Mouse (Mus musculus) ES-Bruce4 (cell line): ENCODE measurements around the gene Scarf2. TPM values are rescaled to one million over a fixed set of nuclear protein-coding genes. Genes with fewer than 3 reads are reported as not detected.
A peak's percentile ranks its signal among the peaks of the same experiment; 100 is the strongest.

ENCODE experiments used
- H3K27ac ChIP-seq: 2 replicates; pipeline ENCODE4 v1.5.1; 2012; ENCODE audit warnings: low read length, inconsistent platforms; ENCODE audit not compliant: insufficient read depth
- H3K27me3 ChIP-seq: 2 replicates; pipeline ENCODE4 v1.6.1; 2012; ENCODE audit warnings: mild to moderate bottlenecking, low read length, inconsistent platforms; ENCODE audit not compliant: control insufficient read depth, poor library complexity, insufficient read depth, severe bottlenecking
- H3K36me3 ChIP-seq: 2 replicates; pipeline ENCODE4 v1.6.1; 2012; ENCODE audit warnings: inconsistent platforms, mild to moderate bottlenecking, low read length, moderate library complexity; ENCODE audit not compliant: control insufficient read depth, poor library complexity, insufficient read depth, severe bottlenecking
- H3K4me1 ChIP-seq: one replicate; pipeline ENCODE4 v1.8.1; 2011; ENCODE audit warnings: low read length; ENCODE audit not compliant: control insufficient read depth, insufficient read depth
- H3K4me3 ChIP-seq: 2 replicates; pipeline ENCODE4 v1.5.1; 2011; ENCODE audit warnings: low read depth, mild to moderate bottlenecking, low read length
- H3K9ac ChIP-seq: 2 replicates; pipeline ENCODE4 v1.6.1; 2012; ENCODE audit warnings: low read depth, mild to moderate bottlenecking, inconsistent platforms; ENCODE audit not compliant: poor library complexity, severe bottlenecking
- H3K9me3 ChIP-seq: replicated peaks from 2 replicates; pipeline ENCODE4 v1.6.1; 2012; ENCODE audit warnings: mild to moderate bottlenecking, low read length, inconsistent platforms; ENCODE audit not compliant: control insufficient read depth, poor library complexity, insufficient read depth, severe bottlenecking
- CTCF ChIP-seq: IDR thresholded peaks from one replicate; pipeline ENCODE4 v1.8.1; 2011; ENCODE audit warnings: low read depth, low read length
- EP300 ChIP-seq: IDR thresholded peaks from 2 replicates; pipeline ENCODE4 v1.6.1; 2011; ENCODE audit warnings: low read depth, low read length; ENCODE audit not compliant: insufficient read depth
- POLR2A ChIP-seq: IDR thresholded peaks from one replicate; pipeline ENCODE4 v1.8.1; 2011; ENCODE audit warnings: low read length; ENCODE audit not compliant: insufficient read depth
- polyA plus RNA-seq: library from polyadenylated mRNA; stranded (reverse); fragments of >200 nt; gene quantifications from 2 replicates; pipeline ENCODE4 v1.2.4, GENCODE M21; 2011; ENCODE audit warnings: low read depth; ENCODE audit not compliant: missing spikeins, insufficient read depth, insufficient read length

Gene Scarf2
- polyA plus RNA-seq, 1 experiment: 6.5 TPM

GRCm38 (mm10) chr16:17807192-17808009 is 10.3 kb downstream of the Scarf2 start:
- no peak overlapping the region for H3K27ac ChIP-seq
- H3K9ac ChIP-seq: peak overlapping the region; percentile 78
- peak overlapping the region; percentile 62 for H3K4me3 ChIP-seq
- no peak for TF ChIP-seq POLR2A
- TF ChIP-seq EP300: no peak
- TF ChIP-seq CTCF: no peak
- H3K36me3 ChIP-seq: no peaks in the 10 kb centered on the region
- no peaks in the 10 kb centered on the region for H3K9me3 ChIP-seq
- H3K4me1 ChIP-seq: peaks cover 6% of the 10 kb centered on the region
- H3K27me3 ChIP-seq: peaks cover 8% of the 10 kb centered on the region

GRCm38 (mm10) chr16:17809125-17809524 is 12.0 kb downstream of the Scarf2 start:
- Histone ChIP-seq H3K27me3 (peaks cover 4% of the 10 kb centered on the region), H3K4me1 (peaks cover 3% of the 10 kb centered on the region), H3K4me3 (no peak overlapping the region), H3K36me3 (no peaks in the 10 kb centered on the region), H3K27ac (no peak overlapping the region), H3K9ac (no peak overlapping the region), H3K9me3 (no peaks in the 10 kb centered on the region)
- TF ChIP-seq EP300 (no peak), POLR2A (no peak), CTCF (no peak)

- Histone ChIP-seq H3K27me3 (peaks cover 6% of the 10 kb centered on the region), H3K27ac (no peak overlapping the region), H3K4me1 (peaks cover 3% of the 10 kb centered on the region), H3K9ac (no peak overlapping the region), H3K36me3 (no peaks in the 10 kb centered on the region), H3K4me3 (no peak overlapping the region), H3K9me3 (no peaks in the 10 kb centered on the region)
- TF ChIP-seq CTCF (no peak), EP300 (no peak), POLR2A (no peak)
Measured at GRCm38 (mm10) chr16:17809711-17810110, 12.6 kb downstream of the Scarf2 start.

GRCm38 (mm10) chr16:17812120-17812519 is 15.0 kb downstream of the Scarf2 start:
- no peak for TF ChIP-seq EP300
- no peak for TF ChIP-seq CTCF
- TF ChIP-seq POLR2A: no peak
- Histone ChIP-seq H3K27ac (no peak overlapping the region), H3K9ac (no peak overlapping the region), H3K9me3 (no peaks in the 10 kb centered on the region), H3K4me3 (no peak overlapping the region), H3K36me3 (no peaks in the 10 kb centered on the region), H3K27me3 (peaks cover 2% of the 10 kb centered on the region; the same call in 1 of the 2 replicates), H3K4me1 (no peaks in the 10 kb centered on the region)

GRCm38 (mm10) chr16:17813173-17813572 is 16.1 kb downstream of the Scarf2 start:
- Histone ChIP-seq H3K4me1 (no peaks in the 10 kb centered on the region), H3K27ac (no peak overlapping the region), H3K36me3 (no peaks in the 10 kb centered on the region), H3K9ac (no peak overlapping the region), H3K9me3 (no peaks in the 10 kb centered on the region), H3K27me3 (peaks cover 2% of the 10 kb centered on the region; the same call in 1 of the 2 replicates), H3K4me3 (no peak overlapping the region)
- TF ChIP-seq CTCF (no peak), EP300 (no peak), POLR2A (no peak)
